Mouse (Mus musculus) kidney, postnatal 0 days (tissue): ENCODE results near the gene Cby1. TPM values are rescaled to one million over a fixed set of nuclear protein-coding genes. Genes with fewer than 3 reads are reported as not detected.

ENCODE experiments used
- ATAC-seq: fragments of 200-750 bp; cut with Nextera tagmentation; replicated peaks from 2 replicates; pipeline ENCODE4 v1.8.0; 2017; ENCODE audit warnings: low read depth, moderate number of reproducible peaks, moderate TSS enrichment, moderate library complexity; ENCODE audit not compliant: low FRiP score
- DNase-seq: peaks from one replicate; pipeline ENCODE4 v3.0.0-alpha.2; 2016; ENCODE audit warnings: low spot score
- H3K27ac ChIP-seq: fragments of 300-500 bp; sonication (generic); 2 replicates; pipeline ENCODE4 v1.5.1; 2014; ENCODE audit warnings: mild to moderate bottlenecking
- H3K27me3 ChIP-seq: fragments of 300-500 bp; sonication (generic); 2 replicates; pipeline ENCODE4 v1.6.1; 2014; ENCODE audit warnings: low read length, mixed read lengths; ENCODE audit not compliant: insufficient read depth
- H3K36me3 ChIP-seq: fragments of 300-500 bp; sonication (generic); 2 replicates; pipeline ENCODE4 v1.6.1; 2014; ENCODE audit warnings: low read length, mixed read lengths; ENCODE audit not compliant: insufficient read depth
- H3K4me1 ChIP-seq: fragments of 300-500 bp; sonication (generic); replicated peaks from 2 replicates; pipeline ENCODE4 v1.6.1; 2014; ENCODE audit warnings: antibody characterized with exemption, low read length, mixed read lengths; ENCODE audit not compliant: insufficient read depth
- H3K4me2 ChIP-seq: fragments of 300-500 bp; sonication (generic); 2 replicates; pipeline ENCODE4 v1.6.1; 2014; ENCODE audit warnings: mild to moderate bottlenecking, low read length, moderate library complexity, mixed read lengths
- H3K4me3 ChIP-seq: fragments of 300-500 bp; sonication (generic); replicated peaks from 2 replicates; pipeline ENCODE4 v1.5.1; 2014; ENCODE audit warnings: low read depth, low read length
- H3K9ac ChIP-seq: fragments of 300-500 bp; sonication (generic); 2 replicates; pipeline ENCODE4 v1.6.1; 2014; ENCODE audit warnings: low read depth, low read length
- H3K9me3 ChIP-seq: fragments of 300-500 bp; sonication (generic); replicated peaks from 2 replicates; pipeline ENCODE4 v1.6.1; 2016; ENCODE audit warnings: low read length, inconsistent platforms, mixed read lengths
- CTCF ChIP-seq: IDR thresholded peaks from 2 replicates; pipeline ENCODE4 v1.5.1; 2016; ENCODE audit warnings: antibody characterized with exemption, low read depth, mild to moderate bottlenecking, moderate library complexity
- whole genome bisulfite sequencing: fragments of 180-500 bp; shearing (Covaris S2); extraction: QIAGEN DNeasy Blood & Tissue Kit; methylation state at CpG from one replicate; pipeline ENCODE4 v1.1.7; 2014; 5-methylcytosine and 5-hydroxymethylcytosine counted together
- polyA plus RNA-seq: library from polyadenylated mRNA; unstranded; fragments of >200 nt; fragmentation: Nextera tagmentation; extraction: Ambion mirVana; gene quantifications from 2 replicates; pipeline ENCODE4 v1.2.1, GENCODE M21; 2015

Gene Cby1
- polyA plus RNA-seq, 1 experiment from 2014 or later: 51.7 TPM

DNA sequence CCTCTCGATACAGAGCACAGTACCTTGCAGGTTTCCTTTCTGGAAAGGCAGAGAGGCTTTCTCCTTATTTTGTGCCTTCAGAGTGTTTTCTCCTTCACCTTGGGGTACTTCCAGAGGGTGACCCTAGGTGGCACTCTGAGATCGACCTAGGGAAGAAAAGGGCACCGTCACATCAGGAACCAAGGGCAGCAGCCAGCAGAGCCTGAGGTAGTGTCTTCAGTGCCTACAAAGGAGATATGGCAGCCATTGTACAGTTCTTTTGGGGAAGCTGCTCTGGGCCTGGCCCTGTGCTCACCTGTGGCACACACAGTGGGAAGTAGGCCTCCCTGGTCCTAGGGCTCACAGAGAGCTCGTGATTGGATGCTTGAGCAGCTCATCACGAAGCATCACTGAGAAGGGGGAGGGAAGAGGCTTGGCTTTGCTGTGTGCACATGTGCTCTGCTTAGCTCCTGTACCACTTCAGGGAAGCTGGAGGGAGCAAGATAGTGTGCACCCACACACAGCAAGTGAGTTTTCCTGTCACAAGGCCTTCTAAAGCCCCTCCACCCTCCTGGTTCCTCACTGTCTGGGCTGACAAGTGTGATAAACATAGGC lies 49.3 kb downstream of the Cby1 start:
- peaks cover 41% of the 10 kb centered on the region for H3K36me3 ChIP-seq
- no peak for ATAC-seq
- DNase-seq: no peak
- H3K4me3 ChIP-seq: no peak overlapping the region
- no peak overlapping the region for H3K27ac ChIP-seq
- H3K9ac ChIP-seq: no peak overlapping the region
- TF ChIP-seq CTCF: no peak
- H3K4me1 ChIP-seq: no peaks in the 10 kb centered on the region
- WGBS: 90% methylated on average over 5 of the region's 5 CpGs
- H3K9me3 ChIP-seq: no peaks in the 10 kb centered on the region
- H3K27me3 ChIP-seq: no peaks in the 10 kb centered on the region
- no peak overlapping the region for H3K4me2 ChIP-seq

DNA sequence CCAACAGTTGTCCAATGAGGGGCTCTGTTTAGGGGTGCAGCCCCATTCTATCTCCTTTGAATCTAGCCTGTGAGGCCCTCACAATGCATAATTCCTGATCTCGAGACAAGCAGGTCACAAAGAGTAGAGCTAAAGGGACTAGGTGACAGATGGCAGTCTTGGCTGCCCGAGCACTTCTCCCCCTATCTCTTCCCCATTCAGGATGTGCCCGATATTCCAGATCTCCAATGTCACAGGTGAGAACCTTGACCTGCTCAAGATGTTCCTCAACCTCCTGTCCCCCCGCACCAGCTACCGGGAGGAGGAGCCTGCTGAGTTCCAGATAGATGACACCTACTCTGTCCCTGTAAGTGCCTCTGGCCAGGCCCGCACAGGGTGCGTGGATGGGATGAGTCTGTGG lies 56.6 kb downstream of the Cby1 start:
- H3K27me3 ChIP-seq: no peaks in the 10 kb centered on the region
- no peak overlapping the region for H3K4me3 ChIP-seq
- no peak overlapping the region for H3K27ac ChIP-seq
- H3K4me1 ChIP-seq: no peaks in the 10 kb centered on the region
- no peak overlapping the region for H3K9ac ChIP-seq
- DNase-seq (no peak), ATAC-seq (no peak)
- TF ChIP-seq CTCF: no peak
- no peak overlapping the region for H3K4me2 ChIP-seq
- 89% methylated on average over 7 of the region's 7 CpGs for WGBS
- H3K9me3 ChIP-seq: no peaks in the 10 kb centered on the region
- H3K36me3 ChIP-seq: peaks cover 78% of the 10 kb centered on the region

DNA sequence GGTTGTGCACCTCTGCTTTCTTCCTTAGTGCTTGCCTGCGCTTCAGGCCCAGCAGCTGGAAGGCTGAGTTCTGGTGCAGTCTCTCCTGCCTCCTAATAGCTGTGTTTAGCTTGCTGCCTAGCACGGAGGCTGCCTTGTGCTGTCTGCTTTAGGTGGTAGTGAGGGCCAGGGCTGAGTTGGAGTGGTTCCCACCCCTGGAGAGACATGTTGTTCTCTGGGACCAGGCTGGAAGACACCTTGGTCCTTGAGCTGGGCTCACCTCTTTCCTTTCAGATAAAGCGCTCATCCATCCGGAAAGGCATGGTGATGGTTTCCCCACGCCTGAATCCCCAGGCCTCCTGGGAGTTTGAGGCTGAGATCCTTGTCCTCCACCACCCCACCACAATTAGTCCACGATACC lies 57.7 kb downstream of the Cby1 start:
- Histone ChIP-seq H3K36me3 (peaks cover 75% of the 10 kb centered on the region), H3K4me3 (no peak overlapping the region), H3K4me2 (no peak overlapping the region), H3K9me3 (no peaks in the 10 kb centered on the region), H3K27me3 (no peaks in the 10 kb centered on the region), H3K9ac (no peak overlapping the region), H3K27ac (no peak overlapping the region), H3K4me1 (no peaks in the 10 kb centered on the region)
- WGBS: 90% methylated on average over 6 of the region's 6 CpGs
- TF ChIP-seq CTCF: no peak
- no peak for DNase-seq
- no peak for ATAC-seq

Other genes starting within 250 kb of the Cby1 start
- gene Csnk1e, start 203.6 kb upstream of the Cby1 start, polyA plus RNA-seq: 50.9 and 53.9 TPM in 2 replicates
- gene Kcnj4, start 154.0 kb upstream of the Cby1 start, polyA plus RNA-seq: 0.11 TPM in 1 of 2 replicates, not detected in the other
- gene Kdelr3, start 142.8 kb upstream of the Cby1 start, polyA plus RNA-seq: 41.6 and 54.9 TPM in 2 replicates
- gene Ddx17, start 112.5 kb upstream of the Cby1 start, polyA plus RNA-seq: 38.6 and 39.9 TPM in 2 replicates
- gene Dmc1, start 54.1 kb upstream of the Cby1 start, polyA plus RNA-seq: 1.7 and 1.9 TPM in 2 replicates
- gene Fam227a, start 243 bp upstream of the Cby1 start, polyA plus RNA-seq: 0.66 and 1.3 TPM in 2 replicates
- gene Tomm22, start 11.7 kb downstream of the Cby1 start, polyA plus RNA-seq: 264 TPM in 2 replicates
- 18.8 and 19.0 TPM in 2 replicates for gene Josd1, start 28.7 kb downstream of the Cby1 start, polyA plus RNA-seq
- 24.3 and 26.9 TPM in 2 replicates for gene Gtpbp1, start 31.6 kb downstream of the Cby1 start, polyA plus RNA-seq
- 3.5 and 4.0 TPM in 2 replicates for gene Sun2, start 83.3 kb downstream of the Cby1 start, polyA plus RNA-seq
- 59.3 and 61.8 TPM in 2 replicates for gene Dnal4, start 118.7 kb downstream of the Cby1 start, polyA plus RNA-seq
- gene Nptxr, start 145.6 kb downstream of the Cby1 start, polyA plus RNA-seq: 1.1 and 1.4 TPM in 2 replicates
- gene Npcd, start 175.0 kb downstream of the Cby1 start, polyA plus RNA-seq: 0.28 TPM in 1 of 2 replicates, not detected in the other
- 39.0 and 46.6 TPM in 2 replicates for gene Cbx6, start 175.5 kb downstream of the Cby1 start, polyA plus RNA-seq
- gene Apobec3, start 232.5 kb downstream of the Cby1 start, polyA plus RNA-seq: 26.1 and 26.4 TPM in 2 replicates